ENCODE assay signal across 11 mouse cellular contexts in the genomic region with DNA sequence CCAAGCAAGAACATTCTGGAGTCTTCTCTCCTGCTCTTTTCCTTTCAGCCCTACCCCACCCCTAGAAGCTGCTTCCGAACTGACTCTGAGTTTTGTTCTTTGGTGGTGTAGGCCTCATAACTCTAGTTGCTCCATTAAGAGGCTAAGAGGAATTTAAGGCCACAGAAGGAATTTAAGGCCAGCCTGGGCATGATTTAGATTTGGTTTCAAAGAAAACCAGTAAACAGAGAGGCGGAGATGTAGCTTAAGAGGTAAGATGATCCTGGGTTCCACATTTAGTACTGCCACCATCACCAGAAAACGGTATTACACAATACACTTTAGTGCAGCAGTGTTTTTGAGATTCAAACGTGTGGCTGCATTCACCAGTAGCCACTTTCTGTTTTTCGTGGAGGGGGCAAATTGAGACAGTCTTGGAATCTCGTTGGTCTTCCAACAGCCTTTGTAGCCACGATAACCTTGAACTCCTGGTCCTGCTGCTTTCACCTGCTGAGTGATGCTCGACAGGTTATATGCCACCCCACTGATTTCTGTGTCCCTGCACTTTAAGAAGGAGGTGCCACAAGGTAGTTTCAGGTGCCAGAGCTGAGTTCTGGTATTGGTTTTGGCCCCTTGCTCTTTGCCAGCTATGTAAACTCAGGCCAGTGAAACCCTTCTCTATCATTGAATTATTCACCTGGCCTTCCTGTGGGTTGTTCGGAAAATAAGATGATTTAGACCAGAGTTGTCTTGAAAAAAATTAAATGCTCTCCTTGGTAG. TPM values are rescaled to one million over a fixed set of nuclear protein-coding genes. Genes with fewer than 3 reads are reported as not detected.
A peak's percentile ranks its signal among the peaks of the same experiment; 100 is the strongest.
DNase-seq lines count a peak whose midpoint lies in the region; ATAC-seq and TF ChIP-seq lines count a peak whose summit lies in the region.
"Had no signal": no experiment of that assay in that cellular context is flagged by ENCODE, and none has a peak within 500 bp of the region (broad histone marks: within the 10 kb centered on the region; RNA-seq: fewer than 3 reads in every experiment).

No protein-coding gene starts in this region.

- WGBS in forebrain, embryonic 15.5 days, result 87% methylated on average over 9 of the region's 9 CpGs
- WGBS in forebrain, embryonic 10.5 days, result 86% methylated on average over 9 of the region's 9 CpGs
- 33% methylated on average over 9 of the region's 9 CpGs for WGBS in liver, adult 2 months
- WGBS in macrophage (ENCODE audit: missing documents), result 49% methylated on average over 9 of the region's 9 CpGs

- H3K9ac ChIP-seq in forebrain, embryonic 15.5 days (replicated peaks), result no peak overlapping the region
- 0 out of 2 replicates have a peak overlapping the region, but pooled peaks have one; percentile 2 for H3K9ac ChIP-seq in liver, adult 2 months (ENCODE audit: low read depth, low read length)
- H3K9ac ChIP-seq: limb, embryonic 13.5 days had no signal

- H3K79me2 ChIP-seq in liver, adult 2 months (ENCODE audit: control insufficient read depth, insufficient read depth, low read length), result peaks cover 41% of the 10 kb centered on the region
- peaks cover 96% of the 10 kb centered on the region for H3K79me2 ChIP-seq in macrophage (ENCODE audit: inconsistent target)

- no peak overlapping the region for H3K4me2 ChIP-seq in forebrain, embryonic 15.5 days (replicated peaks)
- H3K4me2 ChIP-seq: limb, embryonic 13.5 days had no signal

- no peak for DNase-seq in forebrain, embryonic 10.5 days (ENCODE audit: extremely low spot score, low spot score)
- peak; percentile 90 for DNase-seq in liver, adult 2 months (ENCODE audit: extremely low read depth, low read depth, low spot score)
- no peak for DNase-seq in liver
- no peak for DNase-seq in adrenal gland, adult 2 months
- DNase-seq in kidney, postnatal 14 days, result no peak

- no peak for TF ChIP-seq POLR2A in liver, adult 2 months (IDR thresholded peaks at IDR 0.05; ENCODE audit: extremely low read depth, insufficient read depth, low read length)

- no peak for TF ChIP-seq CTCF in liver, adult 2 months (IDR thresholded peaks at IDR 0.05; ENCODE audit: low read depth, low read length)

- H3K27me3 ChIP-seq in forebrain, embryonic 15.5 days, result no peaks in the 10 kb centered on the region
- H3K27me3 ChIP-seq in forebrain, embryonic 10.5 days (ENCODE audit: poor library complexity, severe bottlenecking), result no peaks in the 10 kb centered on the region
- no peaks in the 10 kb centered on the region for H3K27me3 ChIP-seq in liver, adult 2 months (ENCODE audit: control insufficient read depth, insufficient read depth, low read length)
- H3K27me3 ChIP-seq: limb, embryonic 13.5 days had no signal

- H3K27ac ChIP-seq in forebrain, embryonic 15.5 days (replicated peaks), result 0 out of 2 replicates have a peak overlapping the region, but pooled peaks have one; percentile 20
- H3K27ac ChIP-seq in forebrain, embryonic 10.5 days, result no peak overlapping the region
- peak overlapping the region; percentile 89 for H3K27ac ChIP-seq in liver, adult 2 months (replicated peaks; ENCODE audit: insufficient read depth, low read depth, low read length)
- H3K27ac ChIP-seq in brown adipose tissue, adult 24 weeks (replicated peaks; ENCODE audit: low read depth, low read length), result peak overlapping the region; percentile 71
- peak overlapping the region; percentile 68 for H3K27ac ChIP-seq in macrophage
- H3K27ac ChIP-seq: limb, embryonic 13.5 days had no signal

- peaks cover 21% of the 10 kb centered on the region for H3K4me1 ChIP-seq in forebrain, embryonic 15.5 days
- H3K4me1 ChIP-seq in forebrain, embryonic 10.5 days, result no peaks in the 10 kb centered on the region; the same call in 1 of the 2 replicates
- H3K4me1 ChIP-seq in liver, adult 2 months (ENCODE audit: control insufficient read depth, insufficient read depth, low read length), result peaks cover 32% of the 10 kb centered on the region
- H3K4me1 ChIP-seq in brown adipose tissue, adult 24 weeks (ENCODE audit: control insufficient read depth, insufficient read depth, insufficient read length, low read length), result peaks cover 28% of the 10 kb centered on the region

- ATAC-seq in forebrain, embryonic 15.5 days (replicated peaks), result no peak

- H3K4me3 ChIP-seq in forebrain, embryonic 15.5 days, result no peak overlapping the region
- no peak overlapping the region for H3K4me3 ChIP-seq in forebrain, embryonic 10.5 days
- H3K4me3 ChIP-seq in liver, adult 2 months (ENCODE audit: insufficient read depth, low read depth, low read length), result no peak overlapping the region
- H3K4me3 ChIP-seq in brown adipose tissue, adult 24 weeks (ENCODE audit: insufficient read depth, low read depth, low read length), result no peak overlapping the region
- no peak overlapping the region for H3K4me3 ChIP-seq in macrophage (ENCODE audit: inconsistent target)
- H3K4me3 ChIP-seq: limb, embryonic 13.5 days had no signal

- H3K36me3 ChIP-seq in forebrain, embryonic 15.5 days, result no peaks in the 10 kb centered on the region
- no peaks in the 10 kb centered on the region for H3K36me3 ChIP-seq in forebrain, embryonic 10.5 days (replicated peaks)
- peaks cover 2% of the 10 kb centered on the region; the same call in 1 of the 2 replicates for H3K36me3 ChIP-seq in liver, adult 2 months (ENCODE audit: control insufficient read depth, insufficient read depth, low read length)
- H3K36me3 ChIP-seq in macrophage (ENCODE audit: inconsistent target), result no peaks in the 10 kb centered on the region
- H3K36me3 ChIP-seq: limb, embryonic 13.5 days had no signal

- no peaks in the 10 kb centered on the region for H3K9me3 ChIP-seq in forebrain, embryonic 15.5 days
- H3K9me3 ChIP-seq in forebrain, embryonic 10.5 days, result no peaks in the 10 kb centered on the region
- H3K9me3 ChIP-seq: limb, embryonic 13.5 days had no signal

RNA-seq across cellular contexts. Expression of a gene that starts 21.6 kb away (rescaled TPM):
- 6.3 and 6.5 TPM in 2 replicates for polyA plus RNA-seq in forebrain, embryonic 15.5 days (2015; fragmentation: Nextera tagmentation; extraction: Ambion mirVana)
- 2.1 and 2.8 TPM in 2 replicates for polyA plus RNA-seq in forebrain, embryonic 10.5 days (2016; fragmentation: Nextera tagmentation; extraction: Ambion mirVana)
- total RNA-seq in liver, adult 2 months (2014; rRNA removed), result 56.0 and 57.4 TPM in 2 replicates
- polyA plus RNA-seq in liver, adult 2 months (2012; rRNA removed), result 14.1 and 15.6 TPM in 2 replicates
- polyA plus RNA-seq in brown adipose tissue, adult 24 weeks (2012; ENCODE audit: insufficient read depth, insufficient read length, missing spikeins), result 33.2 and 52.3 TPM in 2 replicates
- total RNA-seq in macrophage (2018; cell fraction: chromatin; rRNA removed), result 10 to 100 TPM; 11.6 to 74.1 (median 51.0) TPM
- 10 to 100 TPM; 19.6 to 38.4 (median 29.4) TPM for total RNA-seq in macrophage (2018; cell fraction: cytosol; rRNA removed)
- total RNA-seq in macrophage (2018; cell fraction: nucleus; rRNA removed), result 10 to 100 TPM; 11.3 to 64.2 (median 37.4) TPM
- 14.0 to 30.7 TPM (median 17.0 TPM) in 3 replicates for polyA plus RNA-seq in macrophage (2018)
- 10 to 100 TPM; 76.0 to 81.3 TPM for total RNA-seq in adrenal gland, adult 2 months (2021)
- 20.7 and 25.2 TPM in 2 replicates for polyA plus RNA-seq in adrenal gland, adult 2 months (2012; rRNA removed)

RNA-seq across cellular contexts. Expression of a gene that starts 49.0 kb away (rescaled TPM):
- 0.23 and 0.73 TPM in 2 replicates for polyA plus RNA-seq in forebrain, embryonic 15.5 days (2015; fragmentation: Nextera tagmentation; extraction: Ambion mirVana)
- 0.25 and 0.26 TPM in 2 replicates for polyA plus RNA-seq in forebrain, embryonic 10.5 days (2016; fragmentation: Nextera tagmentation; extraction: Ambion mirVana)
- 0.09 TPM in 1 of 2 replicates, not detected in the other for total RNA-seq in liver, adult 2 months (2014; rRNA removed)
- polyA plus RNA-seq in liver, adult 2 months (2012; rRNA removed), result not detected in 2 replicates
- 0.46 TPM in 1 of 2 replicates, not detected in the other for polyA plus RNA-seq in brown adipose tissue, adult 24 weeks (2012; ENCODE audit: insufficient read depth, insufficient read length, missing spikeins)
- total RNA-seq in macrophage (2018; cell fraction: chromatin; rRNA removed), result not detected
- total RNA-seq in macrophage (2018; cell fraction: cytosol; rRNA removed), result not detected
- total RNA-seq in macrophage (2018; cell fraction: nucleus; rRNA removed), result not detected
- polyA plus RNA-seq in macrophage (2018), result not detected in 3 replicates
- not detected for total RNA-seq in adrenal gland, adult 2 months (2021)
- polyA plus RNA-seq in adrenal gland, adult 2 months (2012; rRNA removed), result not detected in 2 replicates
- total RNA-seq: hematopoietic stem cell, adult 5-6 weeks; layer of hippocampus, adult 18-20 months had no signal
